Mouse (Mus musculus) adrenal gland, adult (tissue): Measurements from ENCODE around the gene Chd1l.

Experiments used
- DNase-seq, 2 experiments: peaks; one replicate each; pipeline ENCODE4 v3.0.0; 2022 to 2023; ENCODE audit warnings: low spot score in 1 of 2; ENCODE audit not compliant: inconsistent age in 2 of 2

Gene Chd1l

GRCm38 (mm10) chr3:97609845-97610410 lies at the start of gene Chd1l:
Gene Chd1l (minus strand): TSS chr3:97610203.
- peak; percentile 94 to 98 for DNase-seq

GRCm38 (mm10) chr3:97659746-97660145 lies 49.7 kb upstream of the Chd1l start:
- peak; percentile 26 to 54 for DNase-seq

- peak in 1 of 2 experiments; percentile 32 for DNase-seq
Measured at GRCm38 (mm10) chr3:97658426-97659193, 48.6 kb upstream of the Chd1l start.

- DNase-seq, result peak; percentile 99 to 100
Measured at GRCm38 (mm10) chr3:97657655-97658411, 47.8 kb upstream of the Chd1l start, which contains the start of gene Prkab2. Gene Prkab2 (plus strand): TSS chr3:97658193.

DNA sequence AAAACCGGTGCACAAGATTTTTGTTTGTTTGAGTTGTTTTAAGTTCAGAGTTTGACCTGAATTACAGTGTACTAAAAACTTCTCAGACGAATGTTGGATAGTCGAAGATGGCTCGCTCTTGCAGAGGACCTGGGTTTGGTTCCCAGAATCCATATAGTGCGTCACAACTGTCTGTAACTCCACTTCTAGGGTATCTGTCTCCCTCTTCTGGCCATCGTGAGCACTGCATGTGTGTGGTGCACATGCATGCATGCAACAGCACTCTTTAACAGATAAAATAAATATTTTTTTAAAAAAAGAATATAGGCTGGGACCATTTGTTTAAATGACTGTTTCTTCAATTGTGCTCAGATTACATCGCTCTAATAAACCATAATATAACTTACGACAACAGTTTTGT lies 44.9 kb upstream of the Chd1l start:
- peak in 1 of 2 experiments; percentile 45 for DNase-seq

DNA sequence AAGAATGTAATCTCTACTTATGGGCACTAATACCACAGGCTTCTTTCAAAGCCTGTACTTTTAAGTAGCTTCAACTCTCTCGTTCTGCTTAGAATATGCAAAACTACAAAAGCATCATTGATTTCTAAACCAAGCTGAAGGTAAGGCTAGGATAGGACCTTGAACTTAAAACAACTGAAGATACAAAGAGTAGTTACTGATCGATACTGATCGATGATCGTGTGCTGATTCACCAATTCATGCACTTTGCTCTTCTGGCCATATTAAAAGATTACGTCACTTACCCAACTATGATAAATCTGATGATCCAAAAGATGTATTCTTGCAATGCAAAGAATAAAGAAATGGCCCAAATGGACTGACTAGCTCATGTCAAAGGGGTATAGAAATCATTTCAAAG lies 43.8 kb upstream of the Chd1l start:
- no peak for DNase-seq

DNA sequence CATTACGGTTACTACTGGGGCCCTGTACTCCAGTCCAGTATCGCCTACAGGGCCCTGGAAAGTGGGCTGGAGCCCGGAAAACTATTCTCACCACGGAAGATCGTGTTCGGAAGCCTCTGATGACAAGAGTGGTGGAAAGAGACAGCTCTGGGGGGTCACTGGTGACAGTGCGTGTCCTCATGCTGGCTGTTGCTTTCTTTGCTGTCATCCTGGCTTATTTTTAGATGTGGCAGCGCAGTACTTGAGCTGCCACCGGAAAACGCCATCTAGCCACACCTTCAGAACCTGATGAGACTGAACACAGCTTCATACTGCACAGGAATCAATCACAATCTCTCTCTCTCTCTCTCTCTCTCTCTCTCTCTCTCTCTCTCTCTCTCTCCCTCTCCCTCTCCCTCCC lies 41.6 kb upstream of the Chd1l start:
- DNase-seq, result no peak

DNA sequence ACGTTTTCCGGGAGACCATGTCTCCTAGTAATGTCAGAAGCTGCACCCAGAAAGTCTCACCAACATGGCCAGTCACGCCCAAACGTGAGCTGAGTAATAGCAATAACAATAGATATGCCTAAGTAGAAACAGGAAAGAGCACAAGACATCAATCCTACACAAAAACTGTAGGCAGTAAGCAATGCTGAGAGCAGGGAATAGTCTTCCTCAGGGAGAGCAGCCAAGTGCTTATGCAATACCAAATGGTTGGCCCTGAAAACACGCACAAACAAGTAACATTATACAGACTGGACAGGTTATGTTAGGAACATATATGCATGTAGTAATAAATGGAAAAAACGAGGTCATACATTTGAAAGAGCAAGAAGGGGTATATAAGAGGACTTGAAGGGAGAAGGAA lies 39.5 kb upstream of the Chd1l start:
- DNase-seq, result no peak

GRCm38 (mm10) chr3:97649022-97649421 lies 39.0 kb upstream of the Chd1l start:
- no peak for DNase-seq

DNA sequence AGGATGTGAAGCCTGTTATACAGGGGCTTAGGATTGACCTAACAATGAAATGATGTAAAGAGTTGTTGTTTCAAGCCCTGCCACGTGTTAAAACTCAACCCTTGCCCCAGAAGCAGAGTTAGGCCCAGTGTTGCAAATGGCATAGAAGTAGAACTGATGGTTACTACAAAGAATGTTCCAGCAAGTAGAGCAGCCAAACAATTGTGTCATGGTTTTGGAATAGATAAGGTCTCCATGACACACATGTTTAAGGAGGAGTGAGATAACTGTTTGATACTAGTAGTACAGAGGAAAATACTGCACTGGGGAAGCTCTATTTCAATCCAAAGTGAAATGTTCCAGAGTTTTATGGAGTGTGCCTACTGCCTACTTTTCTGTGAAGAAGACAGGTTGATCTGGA lies 38.5 kb upstream of the Chd1l start:
- peak in 1 of 2 experiments; percentile 38 for DNase-seq

DNA sequence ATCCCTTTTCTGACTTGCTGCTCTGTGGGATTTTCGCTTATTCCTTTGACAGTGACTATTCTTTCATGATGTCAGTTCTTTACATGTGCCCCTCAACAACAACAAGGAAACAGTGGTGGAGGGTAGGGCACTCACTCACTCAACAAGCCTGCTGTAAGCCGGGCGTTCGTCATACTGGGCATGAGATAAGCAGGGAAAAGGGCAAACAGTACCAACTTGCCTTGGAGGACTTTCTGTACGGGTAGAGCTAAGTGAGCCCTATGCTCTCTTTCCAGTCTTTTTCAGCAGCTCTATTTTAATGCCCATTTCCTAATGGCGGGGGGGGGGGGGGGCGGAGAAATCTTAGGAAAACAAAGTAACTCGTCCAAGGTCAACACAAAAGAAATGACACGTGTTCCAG lies 32.0 kb upstream of the Chd1l start:
- DNase-seq, result no peak

DNA sequence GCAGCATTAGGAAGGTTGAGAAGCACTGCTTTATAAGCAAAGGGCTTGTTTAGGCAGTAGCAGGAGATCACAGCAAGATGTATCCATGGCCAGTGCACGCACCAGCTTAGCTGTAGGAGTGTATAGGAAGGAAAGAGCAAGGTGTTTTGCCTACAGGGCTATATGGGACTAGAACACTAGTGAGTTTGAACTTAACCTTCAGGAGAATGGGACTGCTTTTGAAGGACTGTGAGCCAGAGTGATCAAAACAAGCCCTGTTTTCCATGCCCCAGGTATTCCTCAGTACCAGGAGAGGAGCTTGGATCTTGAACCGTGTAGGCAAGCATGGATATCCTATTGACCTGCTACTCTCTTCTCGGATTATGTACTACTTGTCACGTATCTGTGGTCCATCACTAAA lies 31.4 kb upstream of the Chd1l start:
- DNase-seq, result no peak

- peak in 1 of 2 experiments; percentile 60 for DNase-seq
Measured at GRCm38 (mm10) chr3:97634288-97634761, 24.3 kb upstream of the Chd1l start.

GRCm38 (mm10) chr3:97633456-97633855 lies 23.5 kb upstream of the Chd1l start:
- no peak for DNase-seq

DNA sequence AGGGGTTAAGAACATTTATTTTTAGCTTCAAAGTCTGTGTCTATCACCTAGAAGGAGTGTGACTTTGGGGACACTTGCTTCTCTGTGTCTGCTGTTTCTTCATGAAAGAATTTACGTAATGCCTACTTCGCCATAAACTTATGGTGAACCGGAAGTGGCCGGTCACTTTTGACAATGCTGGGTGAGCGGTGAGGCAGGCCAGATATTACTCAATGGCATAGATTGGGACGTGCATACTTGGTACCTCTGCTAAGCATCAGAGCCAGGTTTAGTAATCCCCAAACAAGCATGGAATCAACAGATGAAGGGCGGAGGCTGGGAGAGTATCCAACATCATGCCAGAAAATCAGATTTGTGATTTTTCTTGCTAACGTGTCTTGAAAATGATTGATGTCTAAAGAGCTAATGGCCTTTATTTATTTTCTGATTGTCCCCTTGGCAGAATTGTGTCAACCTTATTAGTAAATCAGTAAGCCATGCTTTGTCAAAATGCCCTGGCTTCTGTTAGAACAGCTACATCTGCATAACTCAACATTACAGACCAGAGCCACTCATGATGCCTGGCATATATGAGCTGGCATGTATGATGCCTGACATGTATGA lies 21.4 kb upstream of the Chd1l start:
- no peak for DNase-seq

DNA sequence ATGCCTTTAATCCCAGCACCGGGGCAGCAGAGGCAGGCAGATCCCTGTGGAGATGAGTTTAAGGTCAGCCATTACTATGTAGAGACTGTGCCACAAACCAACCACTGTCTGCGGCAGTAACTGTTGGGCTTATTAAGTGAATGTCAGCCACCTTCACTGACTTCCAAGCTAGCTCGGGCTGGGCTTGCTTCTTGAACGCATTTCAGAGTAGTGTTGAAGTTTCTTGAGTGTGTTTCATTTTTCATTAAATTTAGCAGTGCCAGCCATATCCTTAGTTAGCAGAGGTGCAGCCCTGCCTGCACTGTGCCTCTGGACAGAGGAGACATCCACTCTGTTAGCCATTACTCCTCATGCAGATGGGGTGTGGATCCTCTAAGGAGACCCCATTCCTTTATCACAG lies 20.7 kb upstream of the Chd1l start:
- no peak for DNase-seq

DNA sequence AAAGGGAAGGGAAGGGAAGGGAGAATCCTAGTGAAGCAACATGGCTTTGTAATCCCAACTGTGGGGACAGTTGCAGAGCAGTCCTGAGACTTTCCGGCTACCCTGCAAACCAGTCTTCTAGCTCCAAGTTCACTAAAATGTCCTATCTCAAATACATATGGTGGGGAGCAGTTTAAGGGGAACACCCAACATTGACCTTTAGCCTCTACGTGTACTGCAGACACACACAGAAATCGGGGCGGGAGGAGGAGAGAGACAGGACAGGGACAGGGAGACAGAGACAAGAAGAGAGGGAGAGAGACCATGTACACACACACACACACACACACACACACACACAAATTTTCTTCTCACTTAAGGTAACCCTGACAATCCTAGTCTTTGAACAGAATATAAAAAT lies 19.9 kb upstream of the Chd1l start:
- DNase-seq, result no peak

- DNase-seq, result peak; percentile 83 to 94
Measured at GRCm38 (mm10) chr3:97628391-97629001, 18.5 kb upstream of the Chd1l start, which contains the start of gene Fmo5. Gene Fmo5 (plus strand): TSS chr3:97628804.

DNA sequence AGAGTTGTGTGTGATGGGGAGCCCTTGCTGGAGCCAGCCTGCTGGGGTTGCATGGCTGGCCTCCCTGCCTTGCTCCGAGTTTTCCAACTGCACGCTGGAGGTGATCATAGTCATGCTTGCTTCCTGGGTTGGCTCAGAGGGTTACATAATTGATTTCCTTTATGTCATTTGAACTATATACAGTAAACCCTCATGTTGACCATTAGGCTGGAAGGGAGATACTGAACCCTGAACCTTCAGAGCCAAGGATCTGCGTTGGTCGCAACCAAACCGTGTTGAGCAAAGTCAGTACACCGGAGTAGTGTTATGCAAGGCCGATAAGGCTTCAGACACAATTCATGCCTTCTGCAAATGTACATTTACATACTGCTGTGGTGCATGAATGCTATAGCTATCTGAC lies 17.9 kb upstream of the Chd1l start:
- DNase-seq, result peak in 1 of 2 experiments; percentile 66

DNA sequence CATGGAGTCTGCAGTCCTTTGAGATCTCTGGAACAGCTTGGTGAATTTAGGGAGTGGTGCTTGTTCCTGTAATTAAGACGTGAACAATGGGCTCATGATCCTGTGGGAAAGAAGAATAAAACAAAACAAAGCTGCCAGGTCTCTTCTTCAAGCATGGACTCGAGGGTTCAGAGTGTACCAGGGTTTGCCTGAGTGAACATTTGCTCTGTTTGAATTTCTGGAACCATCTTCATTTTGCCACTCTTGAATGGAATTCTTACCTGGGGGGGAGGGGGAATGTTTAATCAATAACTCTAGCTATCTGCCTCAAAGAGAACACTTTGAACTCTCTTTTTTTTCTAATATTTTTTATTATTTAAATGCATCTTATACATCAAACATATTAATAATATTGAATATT lies 14.6 kb upstream of the Chd1l start:
- DNase-seq, result no peak

DNA sequence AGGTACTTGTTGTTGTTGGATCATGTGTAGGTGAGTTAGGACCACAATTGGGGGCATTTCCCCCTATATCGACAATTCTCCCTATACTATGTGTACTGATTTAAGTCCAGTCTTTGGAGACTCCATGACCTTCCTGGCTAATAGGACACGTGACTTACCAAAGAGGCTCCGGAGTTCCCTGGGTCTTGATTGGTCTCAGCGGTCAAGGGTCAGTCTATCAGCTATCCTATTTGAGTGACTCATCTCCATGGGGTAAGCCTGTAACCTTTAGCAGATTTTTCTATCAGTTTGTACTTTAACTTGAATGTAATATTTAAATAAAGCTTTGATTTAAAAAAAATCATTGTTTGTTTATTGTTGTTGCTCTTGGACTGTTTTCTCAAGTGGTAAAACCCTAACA lies 10.7 kb upstream of the Chd1l start:
- DNase-seq, result no peak
